Mouse (Mus musculus): Measurements from ENCODE around the gene Spred2.

DNA sequence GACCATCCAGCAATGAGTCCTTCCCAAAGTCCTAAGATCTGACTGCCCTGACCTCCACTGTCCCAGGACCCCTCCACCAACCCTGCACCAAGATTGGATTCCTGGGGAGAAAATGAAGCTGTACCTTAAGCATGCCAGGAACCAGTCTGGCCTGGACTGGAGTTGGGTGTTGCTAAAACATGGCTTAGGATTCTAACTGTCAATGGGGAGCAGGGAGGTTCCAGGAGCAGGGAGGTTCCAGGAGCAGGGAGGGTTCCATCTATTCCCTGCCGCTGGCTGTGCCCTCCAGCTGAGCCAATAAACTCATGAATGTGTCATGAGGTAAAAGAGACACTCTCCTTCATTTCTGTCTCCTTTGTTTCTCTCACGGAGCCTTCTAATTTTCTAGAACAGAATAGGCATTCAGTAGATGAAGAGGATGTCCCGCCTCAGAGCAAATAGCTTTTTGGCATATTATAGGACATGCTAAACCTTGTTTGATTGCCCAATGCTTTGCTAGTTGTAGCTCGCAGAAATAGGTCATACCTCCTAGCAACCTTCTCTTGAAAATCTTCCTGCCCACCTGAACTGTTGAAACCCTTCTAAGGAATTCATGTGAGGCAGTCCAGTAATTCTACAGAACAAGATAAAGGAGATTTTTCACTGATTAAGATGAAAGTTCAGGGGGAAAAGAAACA, 46.8 kb upstream of the Spred2 start:
- TF ChIP-seq POLR2A (IDR thresholded peaks at IDR 0.05; ENCODE audit: borderline replicate concordance, low read depth, low read length) = no peak
- TF ChIP-seq CTCF (IDR thresholded peaks at IDR 0.05; ENCODE audit: low read depth, low read length) = no peak
